Mouse (Mus musculus): ENCODE data around the gene Wdr81. TPM values are rescaled to one million over a fixed set of nuclear protein-coding genes. Genes with fewer than 3 reads are reported as not detected.

The Wdr81 gene
- polyA plus RNA-seq (2014; fragmentation: Illumina TruSeq; extraction: RNeasy Lipid Tissue Mini Kit (QIAGEN cat#74804); ENCODE audit: insufficient read depth, low read depth, low replicate concordance): 9.8 TPM

GRCm38 (mm10) chr11:75453991-75454930 lies at the start of gene Wdr81:
TSS of gene Wdr81 (minus strand) at chr11:75454717.

GRCm38 (mm10) chr11:75486601-75487285 lies 32.2 kb upstream of the Wdr81 start, which contains the start of gene Prpf8:
TSS of gene Prpf8 (plus strand) at chr11:75486816.

GRCm38 (mm10) chr11:75460844-75461742 lies 6.6 kb upstream of the Wdr81 start, which contains the start of gene Tlcd2:
TSS of gene Tlcd2 (plus strand) at chr11:75461715.

GRCm38 (mm10) chr11:75439363-75439762 lies 15.2 kb downstream of the Wdr81 start, which contains the start of gene Serpinf2:
TSS of gene Serpinf2 (minus strand) at chr11:75439591.

GRCm38 (mm10) chr11:75422013-75422792 lies 32.3 kb downstream of the Wdr81 start, which contains the start of gene Serpinf1:
TSS of gene Serpinf1 (minus strand) at chr11:75422701.

Other genes with a start within 250 kb of the Wdr81 start
- 27.4 TPM for gene Rpa1, start 106.4 kb downstream of the Wdr81 start, polyA plus RNA-seq (2014; fragmentation: Illumina TruSeq; extraction: RNeasy Lipid Tissue Mini Kit (QIAGEN cat#74804); ENCODE audit: insufficient read depth, low read depth, low replicate concordance)
- 2.6 TPM for gene Smyd4, start 106.3 kb downstream of the Wdr81 start, polyA plus RNA-seq (2014; fragmentation: Illumina TruSeq; extraction: RNeasy Lipid Tissue Mini Kit (QIAGEN cat#74804); ENCODE audit: insufficient read depth, low read depth, low replicate concordance)
- 48.5 TPM for gene Serpinf1, start 32.0 kb downstream of the Wdr81 start, polyA plus RNA-seq (2014; fragmentation: Illumina TruSeq; extraction: RNeasy Lipid Tissue Mini Kit (QIAGEN cat#74804); ENCODE audit: insufficient read depth, low read depth, low replicate concordance)
- gene Serpinf2, start 15.1 kb downstream of the Wdr81 start, polyA plus RNA-seq (2014; fragmentation: Illumina TruSeq; extraction: RNeasy Lipid Tissue Mini Kit (QIAGEN cat#74804); ENCODE audit: insufficient read depth, low read depth, low replicate concordance): 0.24 TPM
- gene Tlcd2, start 7.0 kb upstream of the Wdr81 start, polyA plus RNA-seq (2014; fragmentation: Illumina TruSeq; extraction: RNeasy Lipid Tissue Mini Kit (QIAGEN cat#74804); ENCODE audit: insufficient read depth, low read depth, low replicate concordance): 5.9 TPM
- 25.0 TPM for gene Prpf8, start 32.1 kb upstream of the Wdr81 start, polyA plus RNA-seq (2014; fragmentation: Illumina TruSeq; extraction: RNeasy Lipid Tissue Mini Kit (QIAGEN cat#74804); ENCODE audit: insufficient read depth, low read depth, low replicate concordance)
- 13.1 TPM for gene Rilp, start 55.4 kb upstream of the Wdr81 start, polyA plus RNA-seq (2014; fragmentation: Illumina TruSeq; extraction: RNeasy Lipid Tissue Mini Kit (QIAGEN cat#74804); ENCODE audit: insufficient read depth, low read depth, low replicate concordance)
- 17.8 TPM for gene Scarf1, start 58.8 kb upstream of the Wdr81 start, polyA plus RNA-seq (2014; fragmentation: Illumina TruSeq; extraction: RNeasy Lipid Tissue Mini Kit (QIAGEN cat#74804); ENCODE audit: insufficient read depth, low read depth, low replicate concordance)
- gene Slc43a2, start 77.0 kb upstream of the Wdr81 start, polyA plus RNA-seq (2014; fragmentation: Illumina TruSeq; extraction: RNeasy Lipid Tissue Mini Kit (QIAGEN cat#74804); ENCODE audit: insufficient read depth, low read depth, low replicate concordance): 20.6 TPM
- gene Pitpna, start 133.4 kb upstream of the Wdr81 start, polyA plus RNA-seq (2014; fragmentation: Illumina TruSeq; extraction: RNeasy Lipid Tissue Mini Kit (QIAGEN cat#74804); ENCODE audit: insufficient read depth, low read depth, low replicate concordance): 104 TPM
- gene Inpp5k, start 176.3 kb upstream of the Wdr81 start, polyA plus RNA-seq (2014; fragmentation: Illumina TruSeq; extraction: RNeasy Lipid Tissue Mini Kit (QIAGEN cat#74804); ENCODE audit: insufficient read depth, low read depth, low replicate concordance): 40.8 TPM
- 87.1 TPM for gene Myo1c, start 195.8 kb upstream of the Wdr81 start, polyA plus RNA-seq (2014; fragmentation: Illumina TruSeq; extraction: RNeasy Lipid Tissue Mini Kit (QIAGEN cat#74804); ENCODE audit: insufficient read depth, low read depth, low replicate concordance)
- 59.3 TPM for gene Crk, start 224.5 kb upstream of the Wdr81 start, polyA plus RNA-seq (2014; fragmentation: Illumina TruSeq; extraction: RNeasy Lipid Tissue Mini Kit (QIAGEN cat#74804); ENCODE audit: insufficient read depth, low read depth, low replicate concordance)

Data from lung, adult 10 weeks (tissue).